Mouse (Mus musculus): Measurements from ENCODE around the gene Tmc8. TPM values are rescaled to one million over a fixed set of nuclear protein-coding genes. Genes with fewer than 3 reads are reported as not detected.

Tmc8 gene
- polyA plus RNA-seq, 1 experiment from 2014 or later: 0.92 TPM

- Histone ChIP-seq H3K4me3 (no peak overlapping the region), H3K4me2 (replicated peaks) (no peak overlapping the region), H3K9ac (replicated peaks) (no peak overlapping the region), H3K9me3 (no peaks in the 10 kb centered on the region), H3K4me1 (peaks cover 42% of the 10 kb centered on the region), H3K27me3 (no peaks in the 10 kb centered on the region), H3K36me3 (peaks cover 45% of the 10 kb centered on the region), H3K27ac (replicated peaks) (no peak overlapping the region)
- WGBS: 92% methylated on average over 9 of the region's 9 CpGs
- no peak for ATAC-seq (ENCODE audit: low FRiP score, low read depth)
Measured at GRCm38 (mm10) chr11:117821868-117822267, 40.0 kb downstream of the Tmc8 start.

DNA sequence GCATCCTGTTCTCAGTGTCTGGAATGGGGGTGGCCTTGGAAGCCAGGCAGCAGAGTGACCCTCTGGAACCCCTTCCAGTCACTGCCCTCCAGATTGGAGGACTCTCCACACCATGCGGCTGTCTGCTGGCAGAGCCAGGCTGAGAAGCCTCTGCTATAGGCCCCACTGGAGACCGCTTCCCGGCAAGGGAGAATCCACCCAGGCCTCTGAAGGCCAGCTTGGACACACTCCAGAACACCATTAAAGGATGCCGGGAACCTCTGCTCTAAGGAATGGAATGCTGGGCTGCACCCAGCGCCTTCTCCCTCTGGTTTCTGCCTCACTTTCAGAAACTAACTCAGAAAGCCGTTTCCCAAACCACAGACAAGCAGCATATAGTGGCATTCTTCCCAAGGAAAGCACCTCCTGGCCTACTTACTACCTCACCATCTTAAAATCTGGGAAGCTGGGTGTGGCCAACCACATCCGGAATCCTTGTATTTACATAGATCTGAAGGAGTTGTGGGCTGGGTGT, 40.9 kb downstream of the Tmc8 start:
- peaks cover 51% of the 10 kb centered on the region for H3K4me1 ChIP-seq
- peaks cover 36% of the 10 kb centered on the region for H3K36me3 ChIP-seq
- no peak for ATAC-seq (ENCODE audit: low FRiP score, low read depth)
- no peaks in the 10 kb centered on the region for H3K9me3 ChIP-seq
- no peak overlapping the region for H3K4me3 ChIP-seq
- no peak overlapping the region for H3K27ac ChIP-seq (replicated peaks)
- H3K27me3 ChIP-seq: no peaks in the 10 kb centered on the region
- H3K9ac ChIP-seq (replicated peaks): no peak overlapping the region
- WGBS: 95% methylated on average over 7 of the region's 7 CpGs
- H3K4me2 ChIP-seq (replicated peaks): no peak overlapping the region

- no peak overlapping the region for H3K27ac ChIP-seq (replicated peaks)
- no peak overlapping the region for H3K4me3 ChIP-seq
- peaks cover 31% of the 10 kb centered on the region for H3K36me3 ChIP-seq
- no peaks in the 10 kb centered on the region for H3K27me3 ChIP-seq
- H3K9ac ChIP-seq (replicated peaks): no peak overlapping the region
- peaks cover 56% of the 10 kb centered on the region for H3K4me1 ChIP-seq
- H3K4me2 ChIP-seq (replicated peaks): no peak overlapping the region
- H3K9me3 ChIP-seq: no peaks in the 10 kb centered on the region
- WGBS: 95% methylated on average over 6 of the region's 6 CpGs
- ATAC-seq (ENCODE audit: low FRiP score, low read depth): no peak
Measured at GRCm38 (mm10) chr11:117823411-117823810, 41.5 kb downstream of the Tmc8 start.

DNA sequence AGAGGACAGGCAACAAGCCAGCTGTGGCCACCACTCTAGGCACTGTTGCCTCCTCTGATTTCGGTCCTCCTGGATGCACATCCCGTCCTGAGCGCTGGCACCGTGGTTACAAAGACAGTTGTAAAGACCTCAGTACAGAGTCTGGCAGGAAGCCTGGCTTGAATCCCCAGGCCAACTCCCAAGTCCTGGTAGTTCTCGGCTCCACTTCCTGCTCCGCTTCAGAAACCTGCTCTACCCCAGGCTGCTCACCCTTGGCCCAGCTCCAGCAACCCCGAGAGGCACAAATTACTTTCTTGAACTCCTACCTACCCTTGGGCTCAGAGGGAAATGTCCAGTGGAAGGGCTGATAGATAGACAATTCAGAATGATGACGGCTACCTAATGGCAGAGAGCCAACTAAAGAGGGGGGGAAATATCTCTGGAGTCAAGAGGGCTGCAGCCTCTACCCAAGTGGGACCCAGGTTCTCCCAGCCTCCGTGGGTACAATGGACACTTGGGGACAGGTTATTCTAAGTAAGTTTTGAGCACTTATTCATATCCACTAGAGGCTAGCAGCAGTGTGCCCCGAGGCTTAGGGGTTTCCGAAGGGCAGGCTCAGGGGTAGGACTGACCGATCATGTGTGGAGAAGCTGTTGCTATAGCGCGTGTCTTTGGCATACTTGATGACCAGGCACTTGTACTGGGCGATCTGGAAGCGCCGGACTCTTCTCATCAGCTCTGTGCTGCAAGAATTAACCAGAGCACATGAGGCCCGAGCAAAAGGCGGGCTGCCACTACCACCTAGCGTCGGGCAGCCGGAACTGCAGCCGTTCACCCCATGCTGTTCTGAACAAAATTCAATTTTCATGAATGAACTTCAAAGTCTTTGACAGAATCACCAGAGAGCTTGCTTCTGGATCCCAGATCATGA, 42.4 kb downstream of the Tmc8 start:
- Histone ChIP-seq H3K9ac (replicated peaks) (peak overlapping the region; percentile 78), H3K4me3 (peak overlapping the region; percentile 57), H3K36me3 (peaks cover 23% of the 10 kb centered on the region), H3K4me2 (replicated peaks) (peak overlapping the region; percentile 86), H3K9me3 (no peaks in the 10 kb centered on the region), H3K4me1 (peaks cover 60% of the 10 kb centered on the region), H3K27me3 (no peaks in the 10 kb centered on the region), H3K27ac (replicated peaks) (no peak overlapping the region)
- WGBS: 28% methylated on average over 23 of the region's 23 CpGs
- peak; percentile 77 for ATAC-seq (ENCODE audit: low FRiP score, low read depth)

- H3K4me3 ChIP-seq: peak within 1 kb of the TSS; percentile 57
- H3K27ac ChIP-seq (replicated peaks): peak within 1 kb of the TSS; percentile 83
- H3K4me2 ChIP-seq (replicated peaks): peak within 1 kb of the TSS; percentile 86
- H3K27me3 ChIP-seq: no peaks in the 10 kb centered on the region
- H3K9ac ChIP-seq (replicated peaks): peak within 1 kb of the TSS; percentile 78
- no peaks in the 10 kb centered on the region for H3K9me3 ChIP-seq
- under 1% methylated on average over 34 of the region's 34 CpGs for WGBS
- H3K4me1 ChIP-seq: peaks cover 53% of the 10 kb centered on the region
- H3K36me3 ChIP-seq: peaks cover 19% of the 10 kb centered on the region
- peak; percentile 55; the same call in 1 of the 2 replicates for ATAC-seq (ENCODE audit: low FRiP score, low read depth)
Measured at GRCm38 (mm10) chr11:117825333-117826101, 43.6 kb downstream of the Tmc8 start, which contains the start of the genes Afmid and Tk1. Gene Afmid, plus strand, starts transcription at chr11:117825924. Gene Tk1, minus strand, starts transcription at chr11:117826092.

DNA sequence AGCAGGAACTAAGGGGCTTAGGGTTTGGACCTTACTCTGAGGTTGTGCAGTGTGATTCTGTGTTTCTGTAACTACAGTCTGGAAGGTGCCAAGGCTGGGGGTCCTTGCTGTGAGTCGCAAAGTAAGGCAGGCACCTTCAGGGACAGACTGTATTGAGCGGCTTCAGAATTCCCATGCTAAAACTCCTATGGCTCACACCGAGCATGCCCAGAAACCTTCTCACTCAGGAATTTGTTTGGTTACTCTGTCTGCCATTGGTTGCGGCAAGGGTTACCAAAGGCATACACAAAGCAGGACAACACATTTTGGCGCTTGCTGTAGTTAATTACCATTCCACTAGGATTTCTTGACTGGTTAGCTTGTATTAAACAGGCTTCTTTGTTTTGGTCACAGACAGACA, 44.3 kb downstream of the Tmc8 start:
- Histone ChIP-seq H3K4me3 (peak overlapping the region; percentile 57), H3K4me1 (peaks cover 53% of the 10 kb centered on the region), H3K4me2 (replicated peaks) (peak overlapping the region; percentile 86), H3K27ac (replicated peaks) (peak overlapping the region; percentile 83), H3K9me3 (no peaks in the 10 kb centered on the region), H3K9ac (replicated peaks) (peak overlapping the region; percentile 78), H3K36me3 (peaks cover 15% of the 10 kb centered on the region), H3K27me3 (no peaks in the 10 kb centered on the region)
- ATAC-seq (ENCODE audit: low FRiP score, low read depth): no peak
- 11% methylated on average over 5 of the region's 5 CpGs for WGBS

- Histone ChIP-seq H3K27me3 (no peaks in the 10 kb centered on the region), H3K4me3 (no peak overlapping the region), H3K4me1 (peaks cover 56% of the 10 kb centered on the region), H3K9me3 (no peaks in the 10 kb centered on the region), H3K9ac (replicated peaks) (no peak overlapping the region), H3K4me2 (replicated peaks) (0 out of 2 replicates have a peak overlapping the region, but pooled peaks have one; percentile 86), H3K36me3 (peaks cover 7% of the 10 kb centered on the region), H3K27ac (replicated peaks) (no peak overlapping the region)
- no peak for ATAC-seq (ENCODE audit: low FRiP score, low read depth)
- WGBS: 69% methylated on average over 8 of the region's 8 CpGs
Measured at GRCm38 (mm10) chr11:117826916-117827315, 45.0 kb downstream of the Tmc8 start.

DNA sequence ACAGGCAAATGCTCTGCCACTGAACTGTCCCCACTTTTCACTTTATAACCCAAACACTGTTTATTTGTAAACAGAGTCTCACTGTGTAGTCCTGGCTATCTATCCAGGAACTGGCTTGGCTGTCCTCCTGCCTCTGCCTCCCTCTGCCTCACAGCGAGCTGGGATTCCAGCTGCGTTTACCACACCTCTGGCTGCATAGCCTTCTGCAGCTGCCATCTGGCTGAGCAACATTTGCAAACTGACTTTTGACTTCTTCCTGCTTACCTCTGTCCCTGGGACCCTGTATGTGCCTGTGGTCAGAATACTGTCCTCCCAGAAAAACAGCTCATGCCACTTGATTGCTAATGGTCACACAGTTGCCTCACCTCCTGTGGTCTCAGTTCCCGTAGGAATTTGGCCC, 45.5 kb downstream of the Tmc8 start:
- H3K9me3 ChIP-seq: no peaks in the 10 kb centered on the region
- H3K4me1 ChIP-seq: peaks cover 60% of the 10 kb centered on the region
- no peaks in the 10 kb centered on the region for H3K27me3 ChIP-seq
- H3K27ac ChIP-seq (replicated peaks): no peak overlapping the region
- ATAC-seq (ENCODE audit: low FRiP score, low read depth): no peak
- no peak overlapping the region for H3K9ac ChIP-seq (replicated peaks)
- H3K4me2 ChIP-seq (replicated peaks): no peak overlapping the region
- WGBS: 72% methylated on average over 3 of the region's 3 CpGs
- H3K4me3 ChIP-seq: no peak overlapping the region
- H3K36me3 ChIP-seq: peaks cover 6% of the 10 kb centered on the region; the same call in 1 of the 2 replicates

- 88% methylated on average over 18 of the region's 18 CpGs for WGBS
- H3K36me3 ChIP-seq: peaks cover 3% of the 10 kb centered on the region; the same call in 1 of the 2 replicates
- ATAC-seq (ENCODE audit: low FRiP score, low read depth): no peak
- H3K27me3 ChIP-seq: no peaks in the 10 kb centered on the region
- H3K4me3 ChIP-seq: no peak overlapping the region
- H3K4me2 ChIP-seq (replicated peaks): no peak overlapping the region; the same call in 1 of the 2 replicates
- H3K9me3 ChIP-seq: no peaks in the 10 kb centered on the region
- H3K27ac ChIP-seq (replicated peaks): peak overlapping the region; percentile 25; the same call in 1 of the 2 replicates
- H3K9ac ChIP-seq (replicated peaks): 0 out of 2 replicates have a peak overlapping the region, but pooled peaks have one; percentile 15
- H3K4me1 ChIP-seq: peaks cover 62% of the 10 kb centered on the region
Measured at GRCm38 (mm10) chr11:117828149-117828887, 46.4 kb downstream of the Tmc8 start.

- Histone ChIP-seq H3K4me3 (no peak overlapping the region), H3K9ac (replicated peaks) (0 out of 2 replicates have a peak overlapping the region, but pooled peaks have one; percentile 15), H3K27me3 (no peaks in the 10 kb centered on the region), H3K9me3 (no peaks in the 10 kb centered on the region), H3K4me1 (peaks cover 59% of the 10 kb centered on the region), H3K36me3 (no peaks in the 10 kb centered on the region), H3K4me2 (replicated peaks) (no peak overlapping the region; the same call in 1 of the 2 replicates), H3K27ac (replicated peaks) (peak overlapping the region; percentile 25; the same call in 1 of the 2 replicates)
- 63% methylated on average over 9 of the region's 9 CpGs for WGBS
- ATAC-seq (ENCODE audit: low FRiP score, low read depth): no peak
Measured at GRCm38 (mm10) chr11:117828888-117829604, 47.2 kb downstream of the Tmc8 start.

Data from midbrain, embryonic 12.5 days (tissue).